Mouse (Mus musculus): Measurements from ENCODE around the gene Zswim5. TPM values are rescaled to one million over a fixed set of nuclear protein-coding genes. Genes with fewer than 3 reads are reported as not detected.

Zswim5 gene
- total RNA-seq, 2 experiments from 2014 or later = 0.12 to 0.15 TPM

DNA sequence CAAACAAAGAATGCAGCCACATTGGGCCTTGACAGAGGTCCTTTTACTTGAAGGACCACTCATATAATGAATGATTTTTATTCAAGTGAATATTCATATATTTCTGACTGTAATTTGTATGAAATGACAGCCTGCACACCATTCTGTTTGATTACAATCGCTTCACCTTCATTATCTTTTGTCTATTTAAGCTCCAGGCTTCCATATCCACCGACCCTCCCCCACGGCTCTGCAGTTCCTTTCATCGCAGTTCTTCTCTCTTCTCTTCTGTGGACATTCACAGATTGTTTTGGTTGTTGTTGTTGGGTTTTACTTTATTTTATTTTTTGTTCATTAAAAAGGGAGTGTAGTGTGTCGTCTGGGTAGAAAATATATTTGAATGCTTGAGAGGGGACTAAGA lies 34.0 kb downstream of the Zswim5 start:
- no peak for ATAC-seq (replicated peaks; ENCODE audit: poor library complexity)

DNA sequence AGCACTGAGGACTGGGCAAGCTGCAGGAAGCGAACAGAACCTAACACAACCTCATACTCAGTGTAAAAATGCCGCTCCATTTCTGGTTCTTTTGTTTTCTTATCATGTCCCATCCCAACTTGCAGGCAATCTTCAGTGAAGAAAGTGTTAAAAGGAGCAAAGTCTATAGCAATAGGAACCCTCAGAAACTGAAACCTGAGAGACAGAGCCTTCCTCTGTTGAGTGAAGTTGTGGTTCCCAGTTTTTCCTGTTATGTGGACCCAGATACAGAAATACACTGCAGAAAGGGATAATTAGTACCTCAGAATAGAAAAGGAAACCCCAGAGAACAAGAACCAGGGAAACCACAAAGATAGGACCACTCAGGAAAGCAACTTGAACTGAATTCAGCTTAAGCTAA lies 36.1 kb downstream of the Zswim5 start:
- no peak for ATAC-seq (replicated peaks; ENCODE audit: poor library complexity)

DNA sequence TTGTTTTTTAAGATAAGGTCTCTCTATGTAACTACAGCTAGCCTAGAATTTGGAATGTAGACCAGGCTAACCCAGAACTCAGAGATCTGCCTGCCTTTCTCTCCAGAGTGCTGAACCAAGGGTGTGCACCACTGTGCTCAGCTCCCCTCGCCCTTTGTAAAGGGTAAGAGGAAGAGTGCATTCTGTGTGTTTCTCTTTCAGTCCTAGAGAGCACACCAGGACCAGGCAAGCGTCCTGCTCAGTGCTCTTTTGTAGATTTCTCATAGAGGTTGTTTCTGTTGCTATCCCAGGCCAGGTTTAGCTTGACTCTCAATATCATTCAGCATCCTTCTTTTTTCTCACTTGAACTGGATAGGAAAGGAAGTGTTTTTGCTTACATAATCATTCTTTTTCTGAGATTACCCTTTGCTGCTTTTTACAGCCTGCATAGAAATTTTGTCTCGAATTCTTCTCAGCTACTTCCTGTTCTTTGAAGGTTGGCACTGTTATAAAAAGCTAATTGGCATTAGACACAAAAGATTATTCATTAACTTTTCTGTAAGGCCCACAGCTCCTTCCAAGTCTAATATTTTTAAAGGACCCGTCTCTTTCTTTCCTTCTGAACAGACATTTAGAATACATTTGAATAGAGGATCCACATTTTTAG lies 51.0 kb downstream of the Zswim5 start:
- no peak for ATAC-seq (replicated peaks; ENCODE audit: poor library complexity)

DNA sequence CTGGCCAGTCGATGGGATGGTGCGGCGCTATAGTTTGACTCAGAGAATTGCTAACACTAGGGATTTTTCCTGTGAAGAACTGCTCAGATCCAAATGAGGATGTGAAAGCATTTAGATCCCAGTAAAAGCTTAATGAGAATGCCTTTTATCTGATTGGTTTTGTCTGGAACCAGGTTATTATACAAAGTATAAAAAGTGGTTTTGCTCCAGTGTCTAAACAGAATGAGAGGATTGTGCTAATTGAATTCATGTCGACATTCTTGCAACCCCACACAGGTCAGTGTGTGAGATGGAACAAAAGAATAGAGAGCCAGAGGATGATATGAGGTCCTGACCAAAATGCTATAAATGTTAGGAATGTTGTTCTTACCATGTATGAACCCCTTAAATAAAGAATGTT lies 62.4 kb downstream of the Zswim5 start:
- no peak for ATAC-seq (replicated peaks; ENCODE audit: poor library complexity)

DNA sequence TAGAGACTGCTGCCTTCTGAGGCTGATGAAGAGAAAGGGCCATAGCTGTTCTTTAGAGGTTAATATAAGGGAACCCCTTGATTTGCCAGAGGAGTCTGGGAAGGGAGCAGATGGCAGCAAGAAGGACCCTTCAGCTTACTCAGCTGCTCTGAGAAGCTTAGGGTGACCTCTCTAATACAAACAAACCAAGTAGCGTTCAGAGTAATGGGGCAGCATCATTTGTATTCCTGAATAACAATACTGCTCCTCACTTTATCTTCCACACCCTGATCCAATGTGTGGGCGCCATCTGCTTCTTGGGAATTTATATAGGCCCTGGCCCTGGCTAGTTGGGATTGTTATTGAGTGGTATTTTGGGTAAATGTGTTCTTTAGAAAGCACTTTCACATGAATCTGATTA lies 65.5 kb downstream of the Zswim5 start:
- no peak for ATAC-seq (replicated peaks; ENCODE audit: poor library complexity)

DNA sequence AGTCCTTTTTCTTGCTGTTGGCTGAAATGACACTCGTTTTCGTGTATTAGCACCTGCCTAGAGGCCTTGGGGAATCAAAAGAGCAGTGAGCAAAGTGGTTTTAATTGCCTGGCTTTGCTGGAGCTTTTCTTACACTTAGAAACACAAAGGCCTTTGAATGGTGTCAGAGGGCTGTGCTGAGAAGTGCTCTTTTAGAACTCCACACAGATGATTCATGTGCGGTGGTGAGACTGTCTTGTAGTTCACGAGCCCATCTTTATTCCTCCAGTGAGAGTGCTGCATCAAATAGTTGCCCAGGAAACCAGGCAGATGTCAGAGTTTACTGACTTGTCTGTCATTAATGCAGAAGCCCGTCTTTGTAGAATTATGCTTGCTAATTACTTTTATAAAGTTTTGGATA lies 66.9 kb downstream of the Zswim5 start:
- no peak for ATAC-seq (replicated peaks; ENCODE audit: poor library complexity)

DNA sequence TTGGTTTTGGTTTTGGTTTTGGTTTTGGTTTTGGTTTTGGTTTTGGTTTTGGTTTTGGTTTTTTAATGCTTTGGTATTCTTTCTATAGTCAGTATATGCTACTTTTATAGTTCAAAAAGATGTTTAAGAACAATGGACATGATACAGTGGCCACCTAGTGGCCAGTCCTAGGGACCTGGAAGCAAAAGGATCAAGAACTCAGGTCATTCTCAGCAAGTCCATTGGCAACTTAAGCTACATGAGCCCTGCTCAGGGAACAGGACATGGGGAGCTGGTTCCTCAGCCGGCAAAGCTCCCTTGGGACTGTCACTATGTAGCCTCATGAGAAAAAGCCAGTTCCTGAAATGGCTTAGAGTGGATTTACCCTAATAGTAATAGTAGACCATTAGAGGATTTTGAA lies 74.5 kb downstream of the Zswim5 start:
- no peak for ATAC-seq (replicated peaks; ENCODE audit: poor library complexity)

DNA sequence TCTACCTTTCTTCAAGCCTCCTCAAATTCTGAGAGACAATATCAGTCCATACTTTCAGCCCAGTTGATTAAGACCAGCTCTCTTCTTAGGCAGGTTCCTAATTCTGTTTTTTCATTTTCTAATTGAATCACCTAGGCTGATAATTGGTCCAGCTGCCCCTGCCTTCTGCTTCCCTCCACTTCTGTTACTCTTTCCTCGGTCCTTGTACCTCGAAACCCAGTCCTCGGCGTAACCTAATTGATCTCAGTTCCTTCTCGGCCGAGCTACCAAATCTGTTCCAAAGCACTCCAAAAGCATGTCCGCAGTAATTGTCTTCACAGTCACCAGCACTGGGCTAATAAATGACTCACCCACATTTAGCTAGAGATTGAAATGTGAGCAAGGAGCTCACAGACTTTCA lies 77.8 kb downstream of the Zswim5 start:
- ATAC-seq (replicated peaks; ENCODE audit: poor library complexity) = no peak

DNA sequence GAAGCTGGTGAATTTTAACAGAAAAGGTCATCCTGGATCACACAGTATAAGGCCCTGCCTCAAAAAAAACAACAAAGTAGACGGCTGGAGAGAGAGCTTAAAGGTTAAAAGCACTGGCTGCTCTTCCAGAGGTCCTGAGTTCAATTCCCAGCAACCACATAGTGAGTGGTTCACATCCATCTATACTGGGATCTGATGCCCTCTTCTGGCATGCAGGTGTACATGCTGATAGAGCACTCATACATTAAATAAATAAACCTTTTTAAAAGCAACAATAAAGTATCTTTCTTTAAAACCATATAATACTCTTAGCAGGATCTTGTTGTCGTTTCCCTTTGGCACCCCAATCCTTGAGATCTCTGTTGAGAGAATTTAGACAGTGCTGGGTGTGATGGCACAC lies 99.3 kb downstream of the Zswim5 start:
- ATAC-seq (replicated peaks; ENCODE audit: poor library complexity) = no peak

DNA sequence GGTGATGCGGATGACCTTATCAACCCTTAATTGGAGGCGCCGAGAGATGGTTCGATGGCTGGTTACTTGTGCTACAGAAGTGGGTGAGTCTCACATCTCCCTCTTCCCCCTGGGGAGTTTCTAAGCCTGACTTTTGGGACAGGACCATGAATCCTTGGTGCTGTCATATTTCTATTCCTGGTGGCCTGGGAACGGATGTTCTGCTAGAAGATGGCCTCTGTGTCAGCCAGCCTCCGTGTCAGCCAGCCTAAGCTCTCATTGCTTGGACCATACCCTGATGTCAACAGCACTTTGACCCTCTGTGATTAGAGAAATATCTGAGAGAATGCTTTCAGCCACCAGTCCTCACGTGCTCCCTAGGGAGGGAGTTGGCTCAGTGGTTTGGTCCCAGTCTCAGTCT lies 108.5 kb downstream of the Zswim5 start:
- ATAC-seq (replicated peaks; ENCODE audit: poor library complexity) = no peak

DNA sequence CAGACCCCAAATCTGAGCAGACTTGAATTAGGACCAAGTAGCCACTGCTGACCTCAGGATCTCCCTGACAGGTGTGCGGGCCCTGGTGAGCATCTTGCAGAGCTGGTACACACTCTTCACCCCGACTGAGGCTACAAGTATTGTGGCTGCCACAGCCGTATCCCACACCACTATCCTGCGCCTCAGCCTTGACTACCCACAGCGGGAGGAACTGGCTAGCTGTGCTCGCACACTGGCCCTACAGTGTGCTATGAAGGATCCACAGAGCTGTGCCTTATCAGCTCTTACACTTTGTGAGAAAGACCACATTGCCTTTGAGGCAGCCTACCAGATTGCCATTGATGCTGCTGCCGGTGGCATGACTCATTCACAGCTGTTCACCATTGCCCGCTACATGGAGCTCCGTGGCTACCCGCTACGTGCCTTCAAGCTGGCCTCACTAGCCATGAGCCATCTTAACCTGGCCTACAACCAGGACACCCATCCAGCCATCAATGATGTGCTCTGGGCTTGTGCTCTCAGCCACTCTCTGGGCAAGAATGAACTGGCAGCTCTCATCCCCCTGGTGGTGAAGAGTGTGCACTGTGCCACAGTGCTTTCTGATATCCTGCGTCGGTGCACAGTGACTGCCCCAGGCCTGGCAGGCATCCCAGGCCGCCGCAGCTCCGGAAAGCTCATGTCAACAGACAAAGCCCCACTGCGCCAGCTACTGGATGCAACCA lies 109.4 kb downstream of the Zswim5 start:
- ATAC-seq (replicated peaks; ENCODE audit: poor library complexity) = peak; percentile 97

DNA sequence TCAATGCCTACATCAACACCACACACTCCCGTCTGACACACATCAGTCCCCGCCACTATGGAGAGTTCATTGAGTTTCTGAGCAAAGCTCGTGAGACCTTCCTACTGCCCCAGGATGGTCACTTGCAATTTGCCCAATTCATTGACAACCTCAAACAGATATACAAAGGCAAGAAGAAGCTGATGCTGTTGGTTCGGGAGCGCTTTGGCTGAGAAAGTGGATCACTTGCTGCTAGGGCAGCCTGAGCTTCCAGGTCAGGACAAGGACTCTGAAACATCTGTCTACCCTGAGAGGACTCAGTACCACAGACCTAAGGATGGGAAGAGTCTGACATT lies 109.9 kb downstream of the Zswim5 start:
- no peak for ATAC-seq (replicated peaks; ENCODE audit: poor library complexity)

DNA sequence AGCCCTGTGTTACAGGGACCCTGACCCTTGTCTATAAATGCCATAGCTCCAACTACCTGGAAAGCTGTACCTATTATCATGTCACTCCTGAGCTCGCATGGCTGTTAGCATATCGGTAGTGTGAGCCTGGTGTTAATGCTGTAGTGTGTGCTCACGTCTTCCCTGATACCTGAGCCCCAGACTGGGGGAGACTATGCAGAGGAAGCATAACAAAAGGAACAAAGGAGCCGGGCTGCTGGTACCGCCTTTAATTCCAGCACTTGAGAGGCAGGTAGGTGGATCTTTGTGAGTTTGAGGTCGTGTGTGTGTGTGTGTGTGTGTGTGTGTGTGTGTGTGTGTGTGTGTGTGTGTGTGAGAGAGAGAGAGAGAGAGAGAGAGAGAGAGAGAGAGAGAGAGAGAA lies 112.6 kb downstream of the Zswim5 start:
- no peak for ATAC-seq (replicated peaks; ENCODE audit: poor library complexity)

DNA sequence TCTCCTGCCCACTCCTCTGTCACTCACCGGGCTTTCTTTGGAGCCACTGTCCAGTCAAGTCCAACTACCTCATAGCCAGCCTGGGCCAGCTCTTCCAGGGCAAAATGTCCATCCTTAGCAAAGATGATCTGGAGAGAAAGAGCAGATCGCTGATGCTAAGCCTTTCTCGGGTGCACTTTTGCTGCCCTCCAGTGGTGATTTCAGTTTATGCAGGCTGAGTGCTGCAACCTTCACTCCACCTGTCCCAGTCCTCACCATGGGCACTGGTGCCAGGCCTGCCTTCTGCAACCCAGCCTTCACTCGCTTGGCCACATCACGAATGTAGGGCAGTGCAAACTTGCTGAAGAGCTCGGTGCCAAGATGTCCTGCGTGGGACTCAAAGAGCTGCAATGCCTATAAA lies 114.2 kb downstream of the Zswim5 start:
- ATAC-seq (replicated peaks; ENCODE audit: poor library complexity) = peak; percentile 45

DNA sequence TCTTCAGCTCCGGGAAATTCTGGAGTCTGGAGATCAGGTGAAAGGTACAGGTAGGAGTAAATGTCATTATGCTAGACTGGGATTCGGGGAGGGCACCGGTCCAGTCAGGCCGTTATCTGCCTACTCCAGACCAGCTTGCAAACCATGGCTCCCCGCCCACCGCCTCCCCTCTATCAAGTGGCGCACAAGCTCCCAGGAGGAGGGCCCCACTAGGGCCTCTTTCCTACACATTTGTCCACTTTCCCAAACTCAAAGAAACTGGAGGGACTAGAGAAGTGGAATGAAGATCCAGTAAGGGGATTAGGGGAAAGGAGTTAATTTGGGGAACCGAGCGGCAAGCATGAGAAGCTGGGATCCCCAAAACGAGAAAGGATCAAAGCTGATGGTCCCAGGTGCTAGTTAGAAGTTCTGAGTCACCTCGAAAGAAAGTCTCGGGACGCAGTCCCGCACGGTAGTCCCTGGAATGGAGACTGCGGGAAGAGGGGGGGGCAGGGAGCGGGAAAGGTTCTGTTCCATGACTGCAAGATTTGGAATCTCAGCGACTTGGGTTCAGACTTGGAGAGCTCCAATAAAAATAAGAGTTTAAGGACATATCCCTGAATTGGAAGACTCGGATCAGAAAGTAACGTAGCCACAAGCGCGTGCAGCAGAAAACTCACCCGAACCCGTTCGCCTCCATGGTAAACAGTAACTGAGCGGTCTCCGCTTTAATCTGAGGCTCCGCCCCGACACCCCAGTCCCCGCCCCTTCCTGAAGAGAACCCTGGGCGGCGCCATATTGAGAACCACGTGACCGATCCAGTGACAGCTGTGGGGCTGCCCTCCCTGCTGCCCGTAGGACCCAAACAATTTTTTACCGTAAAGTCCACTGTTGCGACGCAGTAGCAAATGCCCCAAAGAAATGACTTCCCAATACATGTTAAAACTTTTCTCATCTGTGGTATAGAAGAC lies 116.8 kb downstream of the Zswim5 start, which contains the start of gene Urod:
Urod (minus strand) TSS at position 742 of the 950 bp plus-strand sequence.
- peak; percentile 81 for ATAC-seq (replicated peaks; ENCODE audit: poor library complexity)

DNA sequence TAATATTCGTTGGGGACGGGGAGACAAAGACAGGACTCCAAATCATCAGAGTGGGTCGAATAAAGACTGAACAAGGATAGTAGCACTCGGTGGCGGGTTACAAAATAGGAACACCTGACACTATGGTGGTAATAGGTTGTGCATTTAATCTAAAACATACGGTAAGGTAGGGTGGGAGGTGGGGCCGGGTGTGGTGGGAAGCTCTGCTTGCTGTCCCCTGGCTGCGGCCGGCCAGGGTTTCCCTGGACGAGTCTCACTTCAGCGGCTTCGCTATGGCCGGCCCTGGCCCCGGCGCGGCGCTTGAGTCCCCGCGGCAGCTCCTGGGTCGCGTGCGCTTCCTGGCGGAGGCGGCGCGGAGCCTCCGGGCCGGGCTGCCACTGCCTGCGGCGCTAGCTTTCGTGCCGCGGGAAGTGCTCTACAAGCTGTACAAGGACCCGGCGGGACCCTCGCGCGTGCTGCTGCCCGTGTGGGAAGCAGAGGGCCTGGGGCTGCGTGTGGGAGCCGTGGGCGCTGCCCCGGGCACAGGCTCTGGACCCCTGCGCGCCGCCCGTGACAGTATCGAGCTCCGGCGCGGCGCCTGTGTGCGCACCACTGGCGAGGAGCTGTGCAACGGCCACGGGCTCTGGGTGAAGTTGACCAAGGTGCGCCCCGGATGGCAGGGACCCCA lies 118.1 kb downstream of the Zswim5 start, which contains the start of gene Hectd3:
Hectd3 (plus strand) TSS at position 187 of the 667 bp plus-strand sequence.
- peak; percentile 45 for ATAC-seq (replicated peaks; ENCODE audit: poor library complexity)

DNA sequence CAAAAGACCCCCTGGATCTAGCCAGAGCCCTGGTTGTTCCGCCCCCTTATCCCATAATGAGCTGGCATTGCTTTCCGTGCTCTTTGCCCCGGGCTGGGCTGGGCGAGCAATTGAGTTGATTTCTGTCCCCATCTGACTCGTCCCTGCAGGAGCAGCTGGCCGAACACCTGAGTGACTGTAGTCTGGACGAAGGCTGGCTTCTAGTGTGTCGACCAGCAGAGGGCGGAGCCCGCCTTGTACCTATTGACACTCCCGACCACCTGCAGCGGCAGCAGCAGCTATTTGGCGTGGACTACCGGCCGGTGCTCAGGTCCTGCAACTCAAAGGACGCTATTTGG lies 118.6 kb downstream of the Zswim5 start:
- ATAC-seq (replicated peaks; ENCODE audit: poor library complexity) = no peak

DNA sequence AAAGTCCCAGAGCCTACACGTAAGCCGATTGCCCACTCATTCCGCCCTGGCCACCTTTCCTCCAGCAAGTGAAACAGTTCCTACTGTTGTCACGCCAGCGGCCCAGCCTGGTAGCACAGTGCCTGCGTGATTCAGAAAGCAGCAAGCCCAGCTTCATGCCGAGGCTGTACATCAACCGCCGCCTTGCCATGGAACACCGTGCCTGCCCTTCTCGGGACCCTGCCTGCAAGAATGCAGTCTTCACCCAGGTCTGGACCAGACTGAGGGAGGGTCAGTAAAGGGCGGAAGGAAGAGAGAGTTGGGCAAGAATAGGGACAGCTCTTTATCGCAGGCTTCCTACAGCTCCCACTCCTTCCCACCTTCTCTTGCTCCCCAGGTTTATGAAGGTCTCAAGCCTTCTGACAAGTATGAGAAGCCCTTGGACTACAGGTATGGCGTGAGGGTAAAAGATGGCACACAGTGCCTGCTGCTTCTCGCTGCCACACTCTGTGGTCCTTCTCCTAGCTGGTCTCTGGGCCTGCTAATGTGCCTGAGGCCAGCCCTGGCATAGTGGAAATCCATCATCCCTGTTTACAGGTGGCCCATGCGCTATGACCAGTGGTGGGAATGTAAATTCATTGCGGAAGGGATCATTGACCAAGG lies 122.5 kb downstream of the Zswim5 start:
- ATAC-seq (replicated peaks; ENCODE audit: poor library complexity) = no peak

DNA sequence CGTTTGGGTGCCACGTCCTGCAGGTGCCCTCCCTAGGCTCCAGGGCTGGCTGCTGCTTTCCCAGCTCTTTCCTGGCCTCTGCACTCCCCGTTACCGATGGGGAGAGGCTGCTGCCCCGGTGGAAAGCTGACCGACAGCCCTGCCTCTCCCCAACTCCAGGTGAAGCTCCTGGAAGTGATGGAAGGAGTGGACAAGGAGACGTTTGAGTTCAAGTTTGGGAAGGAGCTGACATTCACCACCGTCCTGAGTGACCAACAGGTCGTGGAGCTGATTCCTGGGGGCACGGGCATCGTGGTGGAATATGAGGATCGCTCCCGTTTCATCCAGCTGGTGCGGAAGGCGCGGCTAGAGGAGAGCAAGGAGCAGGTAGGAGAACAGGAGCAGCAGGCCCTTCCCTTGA lies 124.8 kb downstream of the Zswim5 start:
- ATAC-seq (replicated peaks; ENCODE audit: poor library complexity) = no peak
